Mouse (Mus musculus): Measurements from ENCODE around the gene Arvcf.

- TF ChIP-seq POLR2A (IDR thresholded peaks at IDR 0.05; ENCODE audit: extremely low read depth, insufficient read depth, low read length), result no peak
- TF ChIP-seq CTCF (IDR thresholded peaks at IDR 0.05; ENCODE audit: low read depth, low read length), result no peak
Observed at GRCm38 (mm10) chr16:18423915-18424265, 75.9 kb downstream of the Arvcf start.
